Mouse (Mus musculus) MEL (cell line): ENCODE data around the gene Rasl11a. TPM values are rescaled to one million over a fixed set of nuclear protein-coding genes. Genes with fewer than 3 reads are reported as not detected.

Experiments
- DNase-seq: peaks from one replicate; pipeline ENCODE4 v3.0.0; 2011; ENCODE audit warnings: low read depth, low spot score
- H3K27ac ChIP-seq: 2 replicates; pipeline ENCODE4 v1.5.1; 2012; ENCODE audit warnings: low read depth, mild to moderate bottlenecking, control low read depth, low read length, moderate library complexity; ENCODE audit not compliant: control insufficient read depth
- H3K27me3 ChIP-seq, 2 experiments: fragments of 150-350 bp in 1 of 2; sonication (generic) in 1 of 2; 2 replicates each; pipeline ENCODE4 v1.6.1; 2012; ENCODE audit warnings: low read length in 2 of 2, mild to moderate bottlenecking in 2 of 2, improper control_type of control experiment in 1 of 2, moderate library complexity in 1 of 2; ENCODE audit not compliant: insufficient read depth in 2 of 2, control insufficient read depth in 1 of 2
- H3K36me3 ChIP-seq, 2 experiments: 2 replicates each; pipeline ENCODE4 v1.6.1; 2012 to 2014; ENCODE audit warnings: low read length in 2 of 2, improper control_type of control experiment in 1 of 2, inconsistent platforms in 1 of 2, mild to moderate bottlenecking in 1 of 2; ENCODE audit not compliant: insufficient read depth in 2 of 2, control insufficient read depth in 1 of 2
- H3K4me1 ChIP-seq, 2 experiments: fragments of 150-350 bp in 1 of 2; sonication (generic) in 1 of 2; 2 replicates each; pipeline ENCODE4 v1.6.1; 2012; ENCODE audit warnings: low read length in 2 of 2, improper control_type of control experiment in 1 of 2, mild to moderate bottlenecking in 1 of 2; ENCODE audit not compliant: insufficient read depth in 2 of 2, control insufficient read depth in 1 of 2
- H3K4me3 ChIP-seq, 2 experiments: fragments of 150-350 bp in 1 of 2; sonication (generic) in 1 of 2; 2 replicates each; pipeline ENCODE4 v1.5.1; 2012; ENCODE audit warnings: low read depth in 2 of 2, low read length in 2 of 2, mild to moderate bottlenecking in 2 of 2, moderate library complexity in 2 of 2, control low read depth in 1 of 2, improper control_type of control experiment in 1 of 2; ENCODE audit not compliant: control insufficient read depth in 1 of 2, insufficient read depth in 1 of 2
- H3K79me2 ChIP-seq: 2 replicates; pipeline ENCODE4 v1.6.1; 2012; ENCODE audit warnings: mild to moderate bottlenecking, low read length, moderate library complexity; ENCODE audit not compliant: control insufficient read depth, poor library complexity, insufficient read depth
- H3K9ac ChIP-seq: 2 replicates; pipeline ENCODE4 v1.6.1; 2012; ENCODE audit warnings: low read depth, mild to moderate bottlenecking, control low read depth, low read length, moderate library complexity; ENCODE audit not compliant: control insufficient read depth, poor library complexity, severe bottlenecking
- H3K9me3 ChIP-seq: fragments of 150-350 bp; sonication (generic); replicated peaks from 2 replicates; pipeline ENCODE4 v1.6.1; 2012; ENCODE audit warnings: mild to moderate bottlenecking, low read length, improper control_type of control experiment, moderate library complexity; ENCODE audit not compliant: insufficient read depth
- BHLHE40 ChIP-seq: IDR thresholded peaks from 2 replicates; pipeline ENCODE4 v1.6.1; 2012; ENCODE audit warnings: low read depth, mild to moderate bottlenecking, inconsistent platforms, low read length, improper control_type of control experiment, borderline replicate concordance
- CHD1 ChIP-seq: IDR thresholded peaks from 2 replicates; pipeline ENCODE4 v1.6.1; 2012; ENCODE audit warnings: low read depth, mild to moderate bottlenecking, inconsistent platforms, low read length, improper control_type of control experiment
- CHD2 ChIP-seq: IDR thresholded peaks from 2 replicates; pipeline ENCODE4 v1.6.1; 2011; ENCODE audit warnings: low read length, improper control_type of control experiment
- CTCF ChIP-seq, 3 experiments: IDR thresholded peaks in 2 of 3; conservative IDR thresholded peaks in 1 of 3; 2 replicates each; pipeline ENCODE4 v1.5.1; 2011 to 2012; ENCODE audit warnings: low read length in 3 of 3, low read depth in 2 of 3, mild to moderate bottlenecking in 2 of 3, improper control_type of control experiment in 1 of 3, inconsistent platforms in 1 of 3, mixed read lengths in 1 of 3, moderate library complexity in 1 of 3; ENCODE audit not compliant: control insufficient read depth in 1 of 3, insufficient read depth in 1 of 3, poor library complexity in 1 of 3, severe bottlenecking in 1 of 3
- E2F4 ChIP-seq: IDR thresholded peaks from 2 replicates; pipeline ENCODE4 v1.6.1; 2011; ENCODE audit warnings: low read depth, low read length, improper control_type of control experiment, borderline replicate concordance
- ELF1 ChIP-seq: IDR thresholded peaks from 2 replicates; pipeline ENCODE4 v1.6.1; 2014; ENCODE audit warnings: low read depth, mild to moderate bottlenecking, inconsistent platforms, low read length, improper control_type of control experiment, moderate library complexity
- EP300 ChIP-seq, 2 experiments: IDR thresholded peaks; 2 replicates each; pipeline ENCODE4 v1.6.1; 2011; ENCODE audit warnings: improper control_type of control experiment in 2 of 2, low read length in 2 of 2, low read depth in 1 of 2, mild to moderate bottlenecking in 1 of 2
- ETS1 ChIP-seq: IDR thresholded peaks from 2 replicates; pipeline ENCODE4 v1.6.1; 2012; ENCODE audit warnings: low read depth, mild to moderate bottlenecking, inconsistent platforms, low read length, improper control_type of control experiment, moderate library complexity
- GABPA ChIP-seq: IDR thresholded peaks from 2 replicates; pipeline ENCODE4 v1.6.1; 2012; ENCODE audit warnings: low read depth, mild to moderate bottlenecking, inconsistent platforms, low read length, improper control_type of control experiment, moderate library complexity
- GATA1 ChIP-seq: IDR thresholded peaks from 2 replicates; pipeline ENCODE4 v1.6.1; 2011; ENCODE audit warnings: low read depth, low read length, improper control_type of control experiment
- HCFC1 ChIP-seq: IDR thresholded peaks from 2 replicates; pipeline ENCODE4 v1.6.1; 2012; ENCODE audit warnings: low read depth, mild to moderate bottlenecking, inconsistent platforms, low read length, improper control_type of control experiment, moderate library complexity
- JUND ChIP-seq: IDR thresholded peaks from 2 replicates; pipeline ENCODE4 v1.6.1; 2011; ENCODE audit warnings: low read depth, mild to moderate bottlenecking, improper control_type of control experiment, low read length
- KAT2A ChIP-seq: conservative IDR thresholded peaks from 2 replicates; pipeline ENCODE4 v1.6.1; 2012; ENCODE audit warnings: low read depth, low read length, improper control_type of control experiment, inconsistent platforms
- MAFK ChIP-seq: IDR thresholded peaks from 2 replicates; pipeline ENCODE4 v1.6.1; 2011; ENCODE audit warnings: low read depth, mild to moderate bottlenecking, low read length, improper control_type of control experiment, borderline replicate concordance
- MAX ChIP-seq: IDR thresholded peaks from 2 replicates; pipeline ENCODE4 v1.6.1; 2011; ENCODE audit warnings: low read length, improper control_type of control experiment
- MAZ ChIP-seq: IDR thresholded peaks from 2 replicates; pipeline ENCODE4 v1.6.1; 2012; ENCODE audit warnings: low read depth, mild to moderate bottlenecking, inconsistent platforms, low read length, improper control_type of control experiment
- MEF2A ChIP-seq: IDR thresholded peaks from 2 replicates; pipeline ENCODE4 v1.6.1; 2014; ENCODE audit warnings: low read depth, mild to moderate bottlenecking, inconsistent platforms, low read length, improper control_type of control experiment; ENCODE audit not compliant: poor library complexity, insufficient replicate concordance, severe bottlenecking; ENCODE audit errors: extremely low read depth
- MXI1 ChIP-seq: IDR thresholded peaks from 2 replicates; pipeline ENCODE4 v1.6.1; 2011; ENCODE audit warnings: mild to moderate bottlenecking, low read depth, low read length, improper control_type of control experiment
- MYB ChIP-seq: IDR thresholded peaks from 2 replicates; pipeline ENCODE4 v1.6.1; 2011; ENCODE audit warnings: mild to moderate bottlenecking, low read depth, low read length, improper control_type of control experiment
- MYC ChIP-seq: IDR thresholded peaks from 2 replicates; pipeline ENCODE4 v1.6.1; 2011; ENCODE audit warnings: low read depth, mild to moderate bottlenecking, low read length, improper control_type of control experiment, moderate library complexity
- NRF1 ChIP-seq: IDR thresholded peaks from 2 replicates; pipeline ENCODE4 v1.6.1; 2014; ENCODE audit warnings: low read depth, mild to moderate bottlenecking, inconsistent platforms, low read length, improper control_type of control experiment, moderate library complexity; ENCODE audit not compliant: poor library complexity, insufficient read depth, severe bottlenecking
- POLR2A ChIP-seq, 2 experiments: IDR thresholded peaks; 2 replicates each; pipeline ENCODE4 v1.6.1; 2011 to 2012; ENCODE audit warnings: low read length in 2 of 2, mild to moderate bottlenecking in 2 of 2, control low read depth in 1 of 2, improper control_type of control experiment in 1 of 2, low read depth in 1 of 2, moderate library complexity in 1 of 2; ENCODE audit not compliant: control insufficient read depth in 1 of 2, insufficient read depth in 1 of 2, poor library complexity in 1 of 2
- POLR2AphosphoS2 ChIP-seq: IDR thresholded peaks from 2 replicates; pipeline ENCODE4 v1.6.1; 2011; ENCODE audit warnings: low read length, improper control_type of control experiment
- POLR2AphosphoS5 ChIP-seq: IDR thresholded peaks from 2 replicates; pipeline ENCODE4 v1.6.1; 2012; ENCODE audit warnings: low read depth, borderline replicate concordance, mild to moderate bottlenecking, inconsistent platforms, low read length, moderate library complexity, mixed read lengths
- RAD21 ChIP-seq: IDR thresholded peaks from 2 replicates; pipeline ENCODE4 v1.6.1; 2011; ENCODE audit warnings: mild to moderate bottlenecking, low read depth, low read length, improper control_type of control experiment
- RCOR1 ChIP-seq: IDR thresholded peaks from 2 replicates; pipeline ENCODE4 v1.6.1; 2012; ENCODE audit warnings: low read depth, mild to moderate bottlenecking, inconsistent platforms, low read length, improper control_type of control experiment
- SIN3A ChIP-seq: IDR thresholded peaks from 2 replicates; pipeline ENCODE4 v1.6.1; 2012; ENCODE audit warnings: low read length, improper control_type of control experiment, inconsistent platforms
- SMC3 ChIP-seq: IDR thresholded peaks from 2 replicates; pipeline ENCODE4 v1.6.1; 2011; ENCODE audit warnings: low read depth, low read length, improper control_type of control experiment
- TAL1 ChIP-seq: IDR thresholded peaks from 2 replicates; pipeline ENCODE4 v1.6.1; 2012; ENCODE audit warnings: mild to moderate bottlenecking, inconsistent platforms, low read length, moderate library complexity, mixed read lengths
- TBP ChIP-seq: IDR thresholded peaks from 2 replicates; pipeline ENCODE4 v1.8.0; 2011; ENCODE audit warnings: low read depth, low read length, improper control_type of control experiment
- TCF12 ChIP-seq: IDR thresholded peaks from 2 replicates; pipeline ENCODE4 v1.6.1; 2014; ENCODE audit warnings: low read depth, mild to moderate bottlenecking, inconsistent platforms, low read length, improper control_type of control experiment, moderate library complexity
- UBTF ChIP-seq: IDR thresholded peaks from 2 replicates; pipeline ENCODE4 v1.6.1; 2012; ENCODE audit warnings: low read depth, mild to moderate bottlenecking, inconsistent platforms, low read length, improper control_type of control experiment, moderate library complexity, borderline replicate concordance; ENCODE audit not compliant: insufficient read depth
- USF1 ChIP-seq: IDR thresholded peaks from 2 replicates; pipeline ENCODE4 v1.6.1; 2014; ENCODE audit warnings: low read depth, mild to moderate bottlenecking, inconsistent platforms, low read length, improper control_type of control experiment, moderate library complexity
- USF2 ChIP-seq, 2 experiments: IDR thresholded peaks; 2 replicates each; pipeline ENCODE4 v1.6.1; 2011 to 2012; ENCODE audit warnings: improper control_type of control experiment in 2 of 2, low read length in 2 of 2, borderline replicate concordance in 1 of 2, inconsistent platforms in 1 of 2, low read depth in 1 of 2, mild to moderate bottlenecking in 1 of 2; ENCODE audit not compliant: insufficient read depth in 1 of 2
- ZC3H11A ChIP-seq: IDR thresholded peaks from 2 replicates; pipeline ENCODE4 v1.6.1; 2012; ENCODE audit warnings: low read depth, mild to moderate bottlenecking, inconsistent platforms, low read length, improper control_type of control experiment
- ZKSCAN1 ChIP-seq: IDR thresholded peaks from 2 replicates; pipeline ENCODE4 v1.6.1; 2012; ENCODE audit warnings: low read depth, mild to moderate bottlenecking, inconsistent platforms, low read length, improper control_type of control experiment, moderate library complexity
- ZMIZ1 ChIP-seq: IDR thresholded peaks from 2 replicates; pipeline ENCODE4 v1.6.1; 2012; ENCODE audit warnings: low read depth, mild to moderate bottlenecking, inconsistent platforms, low read length, improper control_type of control experiment, moderate library complexity
- ZNF384 ChIP-seq: IDR thresholded peaks from 2 replicates; pipeline ENCODE4 v1.6.1; 2012; ENCODE audit warnings: low read depth, mild to moderate bottlenecking, inconsistent platforms, low read length, improper control_type of control experiment
- polyA plus RNA-seq, 2 experiments: library from polyadenylated mRNA; stranded (reverse) in 1 of 2; unstranded in 1 of 2; fragments of >175 nt in 1 of 2; fragments of >200 nt in 1 of 2; gene quantifications; 2 replicates each; pipeline versions ENCODE4 v1.2.1 to v1.2.4; 2012; ENCODE audit warnings: low replicate concordance in 2 of 2, low read depth in 1 of 2; ENCODE audit not compliant: insufficient read length in 2 of 2, insufficient read depth in 1 of 2, missing spikeins in 1 of 2
- total RNA-seq: library from RNA; depleted of rRNA; stranded (reverse); fragments of 300-350 nt; gene quantifications from 2 replicates; pipeline ENCODE4 v1.2.3, GENCODE M21; 2012

The Rasl11a gene
- total and polyA plus RNA-seq, 3 experiments = 1.1 to 2.3 TPM; not detected in 1

DNA sequence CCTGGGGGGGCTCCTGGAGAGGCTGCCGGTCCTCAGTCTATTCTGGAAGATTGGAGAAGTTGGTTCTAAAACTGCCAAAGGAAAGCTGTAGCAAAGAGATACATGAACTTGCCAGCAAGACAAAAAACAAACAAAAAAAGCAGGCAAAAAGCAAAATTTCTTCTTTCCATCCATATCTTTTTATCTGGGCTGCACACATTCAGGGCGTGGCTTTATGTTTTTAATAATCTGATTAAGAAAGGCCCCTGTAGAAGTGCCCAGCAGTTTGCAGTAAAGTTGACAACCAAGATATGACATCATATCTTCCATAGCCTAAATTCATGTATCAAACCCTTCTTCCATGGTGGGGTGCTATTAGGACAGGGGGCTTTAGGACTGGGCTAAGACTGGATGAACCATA is 21.4 kb downstream of the Rasl11a start:
- no peaks in the 10 kb centered on the region for H3K79me2 ChIP-seq
- no peaks in the 10 kb centered on the region for H3K27me3 ChIP-seq
- H3K4me1 ChIP-seq = peaks cover 17 to 35% of the 10 kb centered on the region in 2 experiments
- DNase-seq = peak; percentile 88
- peaks cover 0 to 26% of the 10 kb centered on the region in 2 experiments; a peak in 2 of 4 replicates for H3K36me3 ChIP-seq
- H3K27ac ChIP-seq = peak overlapping the region; percentile 84
- peak overlapping the region; percentile 18 to 19 for H3K4me3 ChIP-seq
- H3K9ac ChIP-seq = peak overlapping the region; percentile 23; the same call in 1 of the 2 replicates
- no peaks in the 10 kb centered on the region for H3K9me3 ChIP-seq
- TF ChIP-seq RCOR1 = peak; percentile 86
- no peak for TF ChIP-seq USF1
- TF ChIP-seq NRF1 = no peak
- no peak for TF ChIP-seq HCFC1
- TF ChIP-seq KAT2A = no peak
- no peak for TF ChIP-seq POLR2AphosphoS5
- TF ChIP-seq SIN3A = peak; percentile 53; the same call in 1 of the 2 replicates
- TF ChIP-seq ZMIZ1 = no peak
- TF ChIP-seq MEF2A = no peak
- TF ChIP-seq MAZ = no peak
- no peak for TF ChIP-seq RAD21
- no peak for TF ChIP-seq TBP
- TF ChIP-seq ELF1 = no peak
- no peak for TF ChIP-seq USF2 (IDR thresholded peaks at IDR 0.05; ENCODE audit: borderline replicate concordance in 1 of 2, insufficient read depth in 1 of 2, low read depth in 1 of 2, low read length in 2 of 2)
- 0 out of 2 replicates have a peak, but pooled peaks have one; percentile 7 for TF ChIP-seq JUND
- no peak; the same call in 1 of the 2 replicates for TF ChIP-seq MXI1
- TF ChIP-seq SMC3 = no peak
- TF ChIP-seq ZC3H11A = no peak
- peak; percentile 95 for TF ChIP-seq ETS1
- no peak for TF ChIP-seq UBTF
- TF ChIP-seq BHLHE40 = peak; percentile 64; the same call in 1 of the 2 replicates
- peak; percentile 77 for TF ChIP-seq TAL1
- peak; percentile 96 for TF ChIP-seq GATA1
- TF ChIP-seq TCF12 = peak; percentile 96
- no peak for TF ChIP-seq E2F4
- no peak for TF ChIP-seq POLR2AphosphoS2
- peak; percentile 72 for TF ChIP-seq ZNF384
- no peak for TF ChIP-seq MYC
- TF ChIP-seq EP300 (IDR thresholded peaks at IDR 0.05; ENCODE audit: low read depth in 1 of 2, low read length in 2 of 2) = peak; percentile 94 to 95
- no peak for TF ChIP-seq POLR2A (IDR thresholded peaks at IDR 0.05; ENCODE audit: control insufficient read depth in 1 of 2, insufficient read depth in 1 of 2, low read depth in 1 of 2, low read length in 2 of 2, poor library complexity in 1 of 2)
- no peak; the same call in 1 of the 2 replicates for TF ChIP-seq MYB
- peak; percentile 65; the same call in 1 of the 2 replicates for TF ChIP-seq MAFK
- TF ChIP-seq CHD1 = no peak
- no peak for TF ChIP-seq CTCF (IDR thresholded peaks at IDR 0.05 in 2 of 3, conservative IDR thresholded peaks at IDR 0.05 in 1 of 3; ENCODE audit: control insufficient read depth in 1 of 3, insufficient read depth in 1 of 3, low read depth in 2 of 3, low read length in 3 of 3, poor library complexity in 1 of 3, severe bottlenecking in 1 of 3)
- no peak for TF ChIP-seq CHD2
- TF ChIP-seq MAX = no peak
- no peak for TF ChIP-seq GABPA
- TF ChIP-seq ZKSCAN1 = no peak
